Mouse (Mus musculus) heart, embryonic 13.5 days (tissue): ENCODE results near the gene Tet2. TPM values are rescaled to one million over a fixed set of nuclear protein-coding genes. Genes with fewer than 3 reads are reported as not detected.
"Not testable (repeated sequence)": the region's sequence is repeated elsewhere in the genome, so short reads cannot be mapped to it uniquely, and the experiment has no call there.

Source experiments
- ATAC-seq: fragments of 200-750 bp; cut with Nextera tagmentation; 2 replicates; pipeline ENCODE4 v1.8.0; 2017; ENCODE audit warnings: moderate TSS enrichment; ENCODE audit not compliant: insufficient number of reproducible peaks, low FRiP score, low TSS enrichment; ENCODE audit errors: extremely low read depth
- H3K27ac ChIP-seq: fragments of 300-500 bp; sonication (generic); replicated peaks from 2 replicates; pipeline ENCODE4 v1.5.1; 2015; ENCODE audit warnings: moderate library complexity, mild to moderate bottlenecking, inconsistent platforms
- H3K27me3 ChIP-seq: fragments of 300-500 bp; sonication (generic); replicated peaks from 2 replicates; pipeline ENCODE4 v1.6.1; 2015; ENCODE audit warnings: mild to moderate bottlenecking, inconsistent platforms
- H3K36me3 ChIP-seq: fragments of 300-500 bp; sonication (generic); 2 replicates; pipeline ENCODE4 v1.6.1; 2015; ENCODE audit warnings: mild to moderate bottlenecking, inconsistent platforms
- H3K4me1 ChIP-seq: fragments of 300-500 bp; sonication (generic); 2 replicates; pipeline ENCODE4 v1.6.1; 2015; ENCODE audit warnings: inconsistent platforms
- H3K4me2 ChIP-seq: fragments of 300-500 bp; sonication (generic); 2 replicates; pipeline ENCODE4 v1.6.1; 2015; ENCODE audit warnings: inconsistent platforms, mild to moderate bottlenecking, moderate library complexity
- H3K4me3 ChIP-seq: fragments of 300-500 bp; sonication (generic); 2 replicates; pipeline ENCODE4 v1.5.1; 2015; ENCODE audit warnings: moderate library complexity, mild to moderate bottlenecking, inconsistent platforms
- H3K9ac ChIP-seq: fragments of 300-500 bp; sonication (generic); 2 replicates; pipeline ENCODE4 v1.6.1; 2015; ENCODE audit warnings: inconsistent platforms, mild to moderate bottlenecking, moderate library complexity
- H3K9me3 ChIP-seq: fragments of 300-500 bp; sonication (generic); 2 replicates; pipeline ENCODE4 v1.6.1; 2016; ENCODE audit warnings: inconsistent platforms
- WGBS: fragments of 180-500 bp; shearing (Covaris S2); methylation state at CpG from one replicate; pipeline ENCODE4 v1.1.7; 2015; ENCODE audit warnings: mixed read lengths; 5-methylcytosine and 5-hydroxymethylcytosine counted together
- polyA plus RNA-seq: library from polyadenylated mRNA; unstranded; fragments of >200 nt; fragmentation: Nextera tagmentation; extraction: Ambion mirVana; gene quantifications from 2 replicates; pipeline ENCODE4 v1.2.1, GENCODE M21; 2015

Tet2 gene
- polyA plus RNA-seq: 14.6 and 15.5 TPM in 2 replicates

GRCm38 (mm10) chr3:133544551-133545303 lies at the start of gene Tet2:
TSS of gene Tet2 (minus strand) at chr3:133545139.
- under 1% methylated on average over 72 of the region's 73 CpGs for WGBS
- Histone ChIP-seq H3K27me3 (no peaks in the 10 kb centered on the region), H3K4me1 (peaks cover 26% of the 10 kb centered on the region), H3K36me3 (no peaks in the 10 kb centered on the region), H3K9ac (peak within 1 kb of the TSS; percentile 95), H3K4me3 (peak within 1 kb of the TSS; percentile 90), H3K4me2 (peak within 1 kb of the TSS; percentile 75), H3K9me3 (no peaks in the 10 kb centered on the region), H3K27ac (peak within 1 kb of the TSS; percentile 95)
- peak; percentile 61 for ATAC-seq

GRCm38 (mm10) chr3:133592995-133593394 lies 48.1 kb upstream of the Tet2 start:
- not testable (repeated sequence) for H3K9ac ChIP-seq, H3K27ac ChIP-seq, H3K4me3 ChIP-seq, ATAC-seq, H3K27me3 ChIP-seq, H3K4me2 ChIP-seq, H3K4me1 ChIP-seq, H3K9me3 ChIP-seq, H3K36me3 ChIP-seq
- 83% methylated on average over 2 of the region's 2 CpGs for WGBS

GRCm38 (mm10) chr3:133590506-133591152 lies 45.7 kb upstream of the Tet2 start:
- ATAC-seq: no peak
- no peaks in the 10 kb centered on the region for H3K4me1 ChIP-seq
- H3K27ac ChIP-seq: no peak overlapping the region
- H3K36me3 ChIP-seq: no peaks in the 10 kb centered on the region
- H3K9me3 ChIP-seq: no peaks in the 10 kb centered on the region
- no peaks in the 10 kb centered on the region for H3K27me3 ChIP-seq
- no peak overlapping the region for H3K4me3 ChIP-seq
- WGBS: 70% methylated on average over 7 of the region's 7 CpGs
- H3K9ac ChIP-seq: no peak overlapping the region
- no peak overlapping the region for H3K4me2 ChIP-seq

- Histone ChIP-seq H3K36me3 (no peaks in the 10 kb centered on the region), H3K4me1 (no peaks in the 10 kb centered on the region), H3K4me3 (no peak overlapping the region), H3K27ac (no peak overlapping the region), H3K9ac (no peak overlapping the region), H3K9me3 (no peaks in the 10 kb centered on the region), H3K4me2 (no peak overlapping the region), H3K27me3 (no peaks in the 10 kb centered on the region)
- no peak for ATAC-seq
- WGBS: 77% methylated on average over 2 of the region's 2 CpGs
Measured at GRCm38 (mm10) chr3:133585010-133585409, 40.1 kb upstream of the Tet2 start.

GRCm38 (mm10) chr3:133583411-133584025 lies 38.6 kb upstream of the Tet2 start:
- WGBS: 82% methylated on average over 9 of the region's 9 CpGs
- Histone ChIP-seq H3K4me3 (no peak overlapping the region), H3K4me1 (no peaks in the 10 kb centered on the region), H3K27ac (no peak overlapping the region), H3K9ac (no peak overlapping the region), H3K4me2 (no peak overlapping the region), H3K36me3 (no peaks in the 10 kb centered on the region), H3K27me3 (no peaks in the 10 kb centered on the region), H3K9me3 (no peaks in the 10 kb centered on the region)
- ATAC-seq: no peak

GRCm38 (mm10) chr3:133582969-133583368 lies 38.0 kb upstream of the Tet2 start:
- no peaks in the 10 kb centered on the region for H3K9me3 ChIP-seq
- 58% methylated on average over 4 of the region's 4 CpGs for WGBS

GRCm38 (mm10) chr3:133582096-133582495 lies 37.2 kb upstream of the Tet2 start:
- WGBS: 77% methylated on average over 5 of the region's 5 CpGs
- Histone ChIP-seq H3K4me2 (no peak overlapping the region), H3K9ac (no peak overlapping the region), H3K4me1 (no peaks in the 10 kb centered on the region), H3K27me3 (no peaks in the 10 kb centered on the region), H3K9me3 (no peaks in the 10 kb centered on the region), H3K4me3 (no peak overlapping the region), H3K27ac (no peak overlapping the region), H3K36me3 (no peaks in the 10 kb centered on the region)
- no peak for ATAC-seq

More at GRCm38 (mm10) chr3:133582969-133583368, 38.0 kb upstream of the Tet2 start:
- Histone ChIP-seq H3K4me2 (no peak overlapping the region), H3K4me3 (no peak overlapping the region), H3K27me3 (no peaks in the 10 kb centered on the region), H3K36me3 (no peaks in the 10 kb centered on the region), H3K4me1 (no peaks in the 10 kb centered on the region), H3K27ac (no peak overlapping the region), H3K9ac (no peak overlapping the region)
- ATAC-seq: no peak

GRCm38 (mm10) chr3:133581541-133581940 lies 36.6 kb upstream of the Tet2 start:
- no peaks in the 10 kb centered on the region for H3K4me1 ChIP-seq
- no peak overlapping the region for H3K9ac ChIP-seq
- WGBS: 75% methylated on average over 4 of the region's 4 CpGs
- H3K4me3 ChIP-seq: no peak overlapping the region
- no peak overlapping the region for H3K27ac ChIP-seq
- H3K27me3 ChIP-seq: no peaks in the 10 kb centered on the region
- no peaks in the 10 kb centered on the region for H3K9me3 ChIP-seq
- ATAC-seq: no peak
- H3K4me2 ChIP-seq: no peak overlapping the region
- H3K36me3 ChIP-seq: no peaks in the 10 kb centered on the region

- H3K4me1 ChIP-seq: no peaks in the 10 kb centered on the region
- no peaks in the 10 kb centered on the region for H3K36me3 ChIP-seq
- no peak overlapping the region for H3K4me3 ChIP-seq
- no peaks in the 10 kb centered on the region for H3K9me3 ChIP-seq
- no peak overlapping the region for H3K9ac ChIP-seq
- no peak for ATAC-seq
- no peaks in the 10 kb centered on the region for H3K27me3 ChIP-seq
- 86% methylated on average over 9 of the region's 9 CpGs for WGBS
- no peak overlapping the region for H3K4me2 ChIP-seq
- H3K27ac ChIP-seq: no peak overlapping the region
Measured at GRCm38 (mm10) chr3:133579671-133580070, 34.7 kb upstream of the Tet2 start.

- ATAC-seq: no peak
- 55% methylated on average over 9 of the region's 9 CpGs for WGBS
- no peaks in the 10 kb centered on the region for H3K9me3 ChIP-seq
Measured at GRCm38 (mm10) chr3:133579140-133579539, 34.2 kb upstream of the Tet2 start.

GRCm38 (mm10) chr3:133574969-133575368 lies 30.0 kb upstream of the Tet2 start:
- no peak for ATAC-seq
- WGBS: 58% methylated on average over 6 of the region's 6 CpGs

More at GRCm38 (mm10) chr3:133579140-133579539, 34.2 kb upstream of the Tet2 start:
- H3K4me2 ChIP-seq: no peak overlapping the region
- no peak overlapping the region for H3K4me3 ChIP-seq
- H3K27me3 ChIP-seq: no peaks in the 10 kb centered on the region
- no peaks in the 10 kb centered on the region for H3K4me1 ChIP-seq
- no peak overlapping the region for H3K9ac ChIP-seq
- no peaks in the 10 kb centered on the region for H3K36me3 ChIP-seq
- H3K27ac ChIP-seq: no peak overlapping the region

More at GRCm38 (mm10) chr3:133574969-133575368, 30.0 kb upstream of the Tet2 start:
- H3K4me1 ChIP-seq: no peaks in the 10 kb centered on the region
- H3K4me3 ChIP-seq: no peak overlapping the region
- no peaks in the 10 kb centered on the region for H3K27me3 ChIP-seq
- H3K9me3 ChIP-seq: no peaks in the 10 kb centered on the region
- no peak overlapping the region for H3K4me2 ChIP-seq
- H3K27ac ChIP-seq: no peak overlapping the region
- H3K9ac ChIP-seq: no peak overlapping the region
- no peaks in the 10 kb centered on the region for H3K36me3 ChIP-seq
